Mouse (Mus musculus): ENCODE measurements around the gene Tango6.

The Tango6 gene

DNA sequence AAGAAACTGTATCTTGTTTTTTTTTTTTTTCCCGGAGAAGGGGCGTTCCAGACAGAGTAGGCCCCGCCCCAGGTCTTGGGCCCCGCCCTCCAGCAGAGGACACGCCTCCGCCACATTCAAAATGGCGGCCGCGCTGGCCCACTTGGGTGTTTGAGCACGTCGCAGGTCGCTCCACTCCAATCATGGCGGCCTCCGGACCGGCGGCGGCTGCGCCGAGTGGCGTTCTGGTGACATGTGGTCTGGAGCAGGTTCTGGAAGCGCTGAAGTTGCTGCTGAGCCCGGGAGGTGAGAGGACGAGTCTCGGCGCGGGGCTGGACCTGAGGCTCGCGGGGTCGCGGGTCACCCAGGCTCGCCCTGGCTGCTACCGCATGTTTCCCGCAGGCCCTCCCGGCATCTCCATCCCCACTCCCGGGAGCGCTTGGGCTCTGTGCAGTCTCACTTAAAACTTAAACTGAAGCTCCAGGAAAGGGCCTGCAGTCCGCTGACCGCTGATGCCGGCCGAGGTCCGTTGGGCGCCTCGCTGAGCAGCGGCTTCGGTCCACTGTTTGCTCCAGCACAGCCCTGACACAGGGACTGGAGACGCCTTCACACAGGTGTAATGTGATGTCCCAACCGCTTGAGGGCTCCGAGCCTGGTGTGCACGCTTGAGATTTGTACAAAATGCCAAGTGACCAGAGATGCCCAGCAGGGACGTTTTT lies at the start of gene Tango6:
Gene Tango6, plus strand, starts transcription at position 98 of the 698 bp plus-strand sequence.
- peak; percentile 78 for DNase-seq (ENCODE audit: low spot score)

DNA sequence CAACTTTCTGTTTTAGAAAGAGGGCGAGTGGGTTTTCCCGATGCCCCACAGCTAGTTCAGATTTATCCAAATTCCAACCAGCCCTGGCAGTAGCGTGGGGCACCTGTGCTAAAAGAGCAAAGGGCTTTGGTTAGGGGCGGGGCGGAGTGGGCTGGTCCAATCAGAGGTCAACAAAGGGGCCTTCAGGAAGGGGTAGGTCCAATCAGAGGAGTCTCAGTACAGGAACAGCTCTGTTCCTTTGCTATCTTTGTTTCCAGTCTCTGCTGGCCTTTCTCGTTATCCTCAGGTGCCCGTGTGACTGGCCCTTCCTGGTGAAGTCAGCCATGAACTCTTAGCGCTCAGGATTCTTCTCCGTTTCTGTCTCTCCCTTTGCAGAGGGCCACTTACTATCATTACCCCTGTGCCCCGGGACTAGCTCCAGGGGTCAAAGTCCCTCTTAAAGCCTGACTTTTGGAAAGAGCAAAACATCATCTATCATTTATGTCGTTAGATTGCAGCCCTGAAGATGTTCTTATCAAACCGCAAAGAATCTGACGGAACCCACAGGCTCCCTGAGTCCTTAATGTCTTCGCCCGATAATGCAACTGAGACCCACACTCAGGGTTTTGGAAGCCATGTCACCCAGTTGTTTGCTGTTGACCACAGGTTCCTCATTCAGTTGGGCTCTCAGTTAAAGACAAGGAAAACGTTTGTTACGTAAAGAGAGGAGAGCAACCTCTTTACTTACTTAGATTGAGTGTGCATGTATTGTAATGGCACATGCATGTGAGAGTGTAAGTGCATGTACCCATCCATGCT lies 49.3 kb upstream of the Tango6 start:
- no peak for DNase-seq (ENCODE audit: low spot score)

DNA sequence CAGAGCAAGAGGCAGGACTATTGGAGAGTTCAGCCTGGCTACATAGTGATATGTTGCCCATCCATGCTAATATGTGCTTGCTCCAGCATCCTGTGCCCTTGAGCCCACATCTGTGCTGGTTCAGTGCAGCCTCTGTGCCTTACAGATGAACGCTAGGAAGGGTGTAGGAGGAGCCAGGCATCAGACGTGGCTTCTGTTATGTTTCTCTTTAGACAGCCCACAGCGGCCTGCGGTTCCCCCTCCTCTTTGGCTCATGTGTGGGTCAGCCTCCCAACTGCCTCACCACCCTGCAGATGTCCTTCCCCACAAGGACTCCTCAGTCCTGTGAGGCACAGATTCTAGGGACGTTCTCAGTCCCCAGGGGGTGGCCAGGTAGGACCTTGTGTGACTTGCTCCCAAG lies 47.6 kb upstream of the Tango6 start:
- no peak for DNase-seq (ENCODE audit: low spot score)

DNA sequence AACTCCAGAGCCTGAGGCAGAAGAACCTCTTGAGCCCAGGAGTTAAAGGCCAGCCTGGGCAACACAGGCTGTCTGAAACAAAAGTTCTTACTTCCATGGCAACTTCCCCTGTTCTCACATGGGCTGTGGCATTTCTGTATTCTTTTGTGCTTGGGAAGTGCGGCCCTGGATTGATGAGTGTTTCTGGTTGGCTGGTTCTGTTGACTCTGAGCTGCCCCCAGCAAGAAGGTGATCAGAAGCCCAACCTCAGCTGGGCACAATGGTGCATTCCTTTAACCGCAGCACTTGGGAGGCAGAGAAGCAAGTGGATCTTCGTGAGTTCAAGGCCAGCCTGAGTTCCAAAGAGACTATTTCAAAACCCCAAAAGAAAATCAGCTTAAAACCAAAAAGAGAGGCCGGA lies 45.4 kb upstream of the Tango6 start:
- no peak for DNase-seq (ENCODE audit: low spot score)

DNA sequence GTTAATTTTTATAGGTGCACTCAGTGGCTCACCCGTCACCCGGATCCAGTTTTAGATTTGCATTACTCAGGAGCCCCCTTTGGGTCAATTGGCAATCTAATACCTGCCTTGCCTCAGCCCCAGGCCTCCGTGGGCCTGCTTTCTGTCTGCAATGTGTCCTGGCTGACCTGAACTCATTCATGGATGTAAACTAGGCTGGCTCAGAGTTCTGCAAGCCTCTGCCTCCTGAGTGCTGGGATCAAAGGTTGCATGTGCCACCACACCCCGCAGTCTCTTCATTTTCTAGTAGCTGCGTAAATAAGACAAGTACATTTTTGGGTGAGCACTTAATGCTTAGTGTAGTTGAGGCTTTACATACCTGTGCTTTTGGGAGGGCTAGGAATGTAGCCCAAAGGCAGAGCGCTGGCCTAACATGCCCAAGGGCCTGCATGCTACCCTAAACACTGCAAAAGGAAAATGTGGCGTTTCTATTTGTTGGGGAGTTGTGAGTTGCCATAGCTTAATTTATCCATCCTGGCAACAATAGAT lies 44.0 kb upstream of the Tango6 start:
- DNase-seq (ENCODE audit: low spot score): no peak

DNA sequence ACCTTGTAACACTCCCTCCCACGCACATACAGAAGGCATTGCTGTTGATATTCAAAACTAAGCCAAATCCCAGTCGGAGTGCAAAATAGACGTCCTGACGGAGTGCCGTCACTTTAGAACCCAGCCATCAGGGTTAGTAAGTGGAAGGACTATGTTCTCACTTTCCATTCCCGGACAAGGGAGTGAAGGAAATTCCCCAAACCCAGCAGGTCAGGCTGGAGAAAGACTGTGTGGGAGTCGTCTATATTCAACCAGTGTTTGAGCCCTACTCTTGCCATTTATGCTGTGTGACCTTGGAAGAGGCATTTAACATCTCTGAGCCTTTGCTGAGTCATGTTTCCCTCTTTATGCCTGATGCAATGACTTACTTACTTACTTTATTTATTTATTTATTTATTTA lies 42.7 kb upstream of the Tango6 start:
- no peak for DNase-seq (ENCODE audit: low spot score)

DNA sequence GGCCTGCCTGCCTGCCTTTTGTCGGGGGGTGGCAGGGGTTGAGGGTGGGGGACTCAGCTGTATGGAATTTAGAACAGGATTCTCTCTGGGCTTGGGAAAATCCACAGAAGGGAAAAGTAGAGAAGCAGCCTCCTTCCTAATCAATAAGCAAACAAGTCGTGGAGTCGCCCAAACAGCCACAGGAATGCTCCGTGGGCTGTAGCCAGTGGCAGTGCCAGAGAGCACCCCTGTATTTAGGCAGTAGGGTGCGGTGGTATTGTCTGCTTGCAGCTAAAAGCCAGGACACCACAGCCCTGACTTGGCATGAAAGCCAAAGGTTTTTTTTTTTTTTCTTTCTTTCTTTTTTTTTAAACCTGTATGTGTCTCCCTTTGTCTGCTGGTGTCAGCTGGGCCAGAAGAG lies 41.9 kb upstream of the Tango6 start:
- no peak for DNase-seq (ENCODE audit: low spot score)

DNA sequence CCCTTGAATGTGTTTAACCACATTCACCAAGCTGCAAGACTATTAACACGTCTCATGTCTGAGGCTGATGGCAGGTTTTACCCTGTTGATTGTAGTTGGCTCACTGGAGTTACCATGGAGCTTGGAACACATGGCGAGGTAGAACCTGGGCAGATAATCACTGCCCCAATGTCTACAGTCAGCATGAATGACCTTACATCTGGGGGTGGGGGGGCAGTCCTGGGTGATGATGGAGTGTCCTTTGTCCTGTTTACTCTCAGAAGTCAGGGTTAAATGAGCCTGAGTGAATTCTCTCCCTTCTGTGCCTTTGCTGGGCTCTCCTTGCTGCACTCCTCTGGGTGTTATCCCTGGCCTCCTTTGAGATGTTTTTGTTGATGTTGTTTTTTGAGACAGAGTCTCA lies 40.7 kb upstream of the Tango6 start:
- DNase-seq (ENCODE audit: low spot score): no peak

DNA sequence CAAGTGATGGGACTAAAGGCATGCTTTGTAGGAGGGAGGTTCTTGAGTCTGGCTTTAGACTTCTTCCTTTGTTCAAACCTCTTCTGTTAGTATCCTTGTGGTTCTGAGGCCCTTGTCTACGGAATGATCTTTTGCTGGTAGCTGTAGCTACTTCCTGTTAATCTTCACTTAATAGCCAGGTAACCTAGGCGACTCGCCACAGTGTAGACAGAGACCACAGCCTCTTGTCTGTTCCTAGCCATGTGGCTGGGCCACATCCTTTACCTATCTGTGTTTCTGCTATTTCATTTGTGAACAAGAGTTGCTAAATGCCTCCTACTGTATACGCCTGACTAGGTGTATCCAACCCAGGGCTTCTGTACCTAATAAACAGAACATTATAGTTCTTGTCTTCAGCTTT lies 39.8 kb upstream of the Tango6 start:
- no peak for DNase-seq (ENCODE audit: low spot score)

DNA sequence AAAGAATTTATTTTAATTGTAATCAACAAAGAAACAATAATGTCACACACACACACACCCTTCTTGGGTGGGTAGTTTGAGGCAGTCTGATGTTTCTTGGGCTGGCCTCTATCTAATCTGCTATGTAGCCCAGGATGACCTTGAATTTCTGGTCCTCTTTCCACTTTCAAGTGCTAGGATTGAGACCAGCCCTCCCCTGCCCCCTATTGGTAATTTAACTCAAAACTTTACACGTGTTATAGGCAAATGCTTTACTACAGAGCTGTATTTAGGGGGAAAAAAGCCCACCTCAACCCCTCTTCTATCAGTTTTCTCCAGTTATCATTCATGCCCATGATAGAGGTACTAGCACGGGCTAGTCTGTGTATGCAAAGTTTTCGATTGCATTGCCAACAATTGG lies 37.9 kb upstream of the Tango6 start:
- DNase-seq (ENCODE audit: low spot score): no peak

DNA sequence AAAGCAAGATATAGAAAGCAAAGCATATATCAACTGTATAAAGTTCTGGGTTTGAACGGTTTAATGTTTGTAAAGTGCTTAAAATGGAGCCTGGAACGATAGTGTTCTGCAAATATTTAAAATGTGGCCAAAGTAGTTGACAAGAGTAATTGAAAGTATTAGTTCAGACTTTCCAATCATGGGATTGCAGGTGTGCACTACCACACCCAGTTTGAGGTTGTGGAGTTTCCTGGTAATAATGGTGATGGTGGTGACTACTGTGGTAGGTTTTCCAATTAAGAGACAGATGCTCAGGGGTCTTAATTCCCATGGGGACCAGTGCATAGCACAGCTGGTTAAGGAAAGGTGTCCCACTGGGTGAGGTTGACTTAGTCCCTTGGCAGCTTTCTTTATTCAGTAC lies 36.7 kb upstream of the Tango6 start:
- no peak for DNase-seq (ENCODE audit: low spot score)

DNA sequence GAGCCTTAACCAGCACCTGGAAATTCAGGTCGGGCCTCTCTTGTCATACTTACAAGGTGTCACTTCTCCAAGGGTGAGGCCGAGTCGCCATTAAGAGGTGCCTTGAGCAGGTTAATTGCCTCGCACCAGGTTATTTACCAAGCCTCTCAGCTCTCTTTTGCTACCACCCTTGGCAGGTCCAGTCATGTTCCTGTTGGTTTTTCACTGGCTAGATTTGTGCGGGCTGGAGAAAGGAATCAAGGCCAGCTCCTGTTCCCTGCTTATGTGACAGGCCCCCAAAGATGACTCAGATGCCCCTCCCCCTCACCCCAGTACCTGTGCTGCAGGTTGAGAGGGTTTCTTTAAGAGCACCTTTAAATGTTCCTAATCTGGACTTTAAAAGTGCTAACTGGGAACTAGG lies 36.1 kb upstream of the Tango6 start:
- no peak for DNase-seq (ENCODE audit: low spot score)

DNA sequence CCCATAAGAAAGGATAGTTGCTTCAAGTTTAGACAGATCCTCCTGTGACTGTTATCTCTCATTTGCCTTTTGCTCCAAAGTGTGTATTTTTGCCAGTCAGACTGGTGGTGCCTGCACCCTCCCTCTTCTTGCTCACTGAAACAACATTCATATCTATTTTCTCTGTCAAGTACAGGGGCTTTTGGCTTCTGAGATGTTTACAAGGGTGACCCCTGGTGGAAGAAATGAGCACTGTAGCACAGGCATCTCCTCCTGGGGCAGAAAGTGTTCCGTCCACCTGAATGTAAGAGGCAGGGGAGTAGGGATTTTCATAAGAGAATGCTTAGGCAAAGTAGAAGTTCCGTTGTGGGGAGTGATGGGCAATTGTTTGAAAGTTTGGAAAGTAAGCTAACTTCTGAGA lies 35.5 kb upstream of the Tango6 start:
- peak; percentile 26 for DNase-seq (ENCODE audit: low spot score)

DNA sequence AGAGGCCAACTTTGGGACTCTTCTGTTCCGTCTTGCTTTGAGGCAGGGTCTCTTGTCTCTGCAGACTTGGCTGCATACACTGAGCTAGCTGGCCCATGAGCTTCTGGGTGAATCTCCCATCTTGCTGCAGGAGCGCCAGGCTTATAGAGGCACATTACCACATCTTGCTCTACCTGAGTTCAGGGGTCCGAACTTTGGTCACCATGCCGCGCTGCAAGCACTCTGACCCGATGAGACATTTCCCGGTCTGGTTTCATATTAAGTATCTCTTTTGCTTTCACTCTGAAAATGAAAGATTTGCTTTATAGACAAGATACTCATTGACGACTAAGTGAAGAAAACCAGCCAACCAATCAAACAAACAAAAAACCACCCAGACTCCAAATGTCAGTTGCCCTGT lies 34.4 kb upstream of the Tango6 start:
- no peak for DNase-seq (ENCODE audit: low spot score)

DNA sequence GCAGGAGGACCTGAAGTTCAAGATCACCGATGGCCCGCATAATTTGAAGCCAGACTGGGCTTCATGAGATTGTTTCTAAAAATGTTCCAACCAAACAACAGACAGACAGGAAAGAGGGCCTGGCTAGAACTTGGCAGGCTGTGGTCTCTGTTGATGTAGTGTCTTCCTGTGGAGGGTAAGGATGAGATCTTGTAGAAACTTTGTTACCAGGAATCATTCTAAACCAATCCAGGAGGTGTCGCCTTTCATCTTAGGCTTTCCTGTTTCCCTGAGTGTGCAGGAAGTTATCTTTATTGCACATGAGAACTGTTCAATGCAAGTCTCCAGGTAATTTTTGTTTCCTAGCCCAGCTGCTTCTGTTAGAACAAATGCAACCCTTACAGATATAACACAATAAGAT lies 30.9 kb upstream of the Tango6 start:
- DNase-seq (ENCODE audit: low spot score): no peak

DNA sequence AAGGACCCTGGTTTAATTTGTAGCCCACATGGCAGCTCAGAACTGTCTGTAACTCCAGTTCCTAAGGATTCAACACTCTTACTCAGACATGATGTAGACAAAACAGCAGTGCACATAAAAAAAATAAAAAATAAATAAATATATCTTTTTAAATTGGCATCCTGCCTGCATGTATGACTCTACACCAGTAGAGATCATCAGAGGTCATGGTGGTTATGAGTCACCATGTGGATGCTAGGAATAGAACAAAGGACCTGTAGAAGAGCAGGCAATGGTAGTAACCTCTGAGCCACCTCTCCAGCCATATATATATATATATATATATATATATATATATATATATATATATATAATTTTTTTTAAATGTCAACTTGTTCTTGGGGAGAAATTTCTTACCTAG lies 26.8 kb upstream of the Tango6 start:
- DNase-seq (ENCODE audit: low spot score): no peak

DNA sequence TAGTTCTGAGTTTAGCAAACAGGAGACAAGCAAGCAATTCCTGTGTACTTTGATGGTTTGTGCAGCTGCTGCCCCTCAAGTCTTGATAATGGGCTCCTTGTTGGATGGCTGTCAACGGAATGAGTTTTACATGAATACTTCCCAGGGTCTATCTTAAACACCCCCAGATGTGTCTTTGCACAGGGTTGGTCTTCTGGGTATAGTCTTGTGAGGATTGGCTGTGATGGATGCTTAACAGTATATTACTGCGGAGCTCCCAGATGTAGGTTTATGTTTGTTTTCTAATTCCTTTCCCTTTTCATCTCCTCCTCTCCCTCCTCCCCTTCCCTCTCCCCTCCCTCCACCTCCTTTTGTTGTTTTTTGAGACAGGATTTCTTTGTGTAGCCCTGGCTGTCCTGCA lies 10.1 kb upstream of the Tango6 start:
- no peak for DNase-seq (ENCODE audit: low spot score)

DNA sequence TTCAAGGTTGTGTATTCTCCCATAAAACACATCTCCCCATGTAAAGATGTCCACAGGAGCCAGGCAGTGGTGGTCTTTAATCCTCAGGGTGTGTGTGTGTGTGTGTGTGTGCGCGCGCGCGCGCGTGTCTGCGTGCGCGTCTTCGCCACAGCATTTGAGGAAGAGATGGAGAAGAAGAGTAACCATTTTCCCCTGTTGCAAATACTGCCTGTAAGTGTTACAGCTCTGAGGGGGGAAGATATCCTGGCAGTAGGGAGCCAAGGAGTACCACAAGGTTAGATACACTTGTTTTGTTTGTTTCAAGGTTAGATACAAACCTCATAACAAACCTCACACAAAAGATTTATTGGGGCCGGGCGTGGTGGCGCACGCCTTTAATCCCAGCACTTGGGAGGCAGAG lies 8.6 kb upstream of the Tango6 start:
- no peak for DNase-seq (ENCODE audit: low spot score)

DNA sequence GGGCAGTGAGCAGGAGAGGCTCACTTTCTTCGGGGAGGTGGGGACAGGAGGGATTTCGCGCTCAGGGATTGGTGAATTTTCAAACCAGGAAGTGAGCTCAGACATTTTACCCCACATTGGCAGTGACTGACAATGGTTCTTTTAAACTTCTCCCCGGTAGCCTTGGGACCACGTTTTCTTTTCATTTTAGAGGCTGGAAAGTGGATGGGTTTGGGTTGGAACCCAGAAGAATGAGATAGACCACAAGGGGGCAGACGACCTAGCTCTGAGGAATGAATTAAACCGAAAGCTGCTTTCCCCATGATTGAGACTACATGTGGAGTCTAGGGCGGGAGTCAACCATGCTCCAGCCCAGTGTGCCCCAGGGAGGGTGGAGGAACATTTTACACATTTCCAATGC lies 8.0 kb upstream of the Tango6 start:
- no peak for DNase-seq (ENCODE audit: low spot score)

DNA sequence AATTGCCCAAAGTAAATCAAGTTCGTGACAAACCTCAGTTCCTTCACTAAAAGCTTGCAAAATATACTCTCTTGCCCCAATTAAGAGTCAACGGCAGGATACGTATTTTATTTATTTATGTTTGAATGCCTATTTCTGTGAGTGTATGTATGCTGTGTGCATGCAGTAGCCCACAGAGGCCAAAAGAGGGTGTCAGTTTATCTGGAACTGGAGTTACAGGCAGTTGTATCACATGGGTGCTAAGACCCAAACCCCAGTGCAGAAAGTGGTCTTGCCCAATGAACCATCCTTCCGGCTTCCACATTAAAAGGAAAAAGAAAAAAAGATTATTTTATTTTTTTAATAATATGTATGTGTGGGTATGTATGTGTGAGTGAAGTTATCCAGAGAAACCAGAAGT lies 1.5 kb downstream of the Tango6 start:
- DNase-seq (ENCODE audit: low spot score): no peak

DNA sequence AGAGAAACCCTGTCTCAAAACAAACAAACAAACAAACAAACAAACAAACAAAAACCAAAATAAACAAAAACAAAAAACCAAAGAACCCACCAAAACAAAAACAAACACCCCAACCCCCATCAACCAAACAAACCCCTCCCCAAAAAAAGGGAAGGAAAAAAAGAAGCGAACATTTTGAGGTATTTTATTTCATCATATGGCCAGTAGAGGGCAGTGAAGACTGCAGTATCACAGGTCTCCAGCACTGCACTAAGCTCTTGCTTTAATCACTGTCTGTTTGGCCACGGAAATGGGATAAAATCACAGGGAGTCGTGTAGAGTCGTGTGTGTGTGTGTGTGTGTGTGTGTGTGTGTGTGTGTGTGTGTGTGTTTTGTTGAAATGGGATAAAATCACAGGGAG lies 4.6 kb downstream of the Tango6 start:
- DNase-seq (ENCODE audit: low spot score): no peak

DNA sequence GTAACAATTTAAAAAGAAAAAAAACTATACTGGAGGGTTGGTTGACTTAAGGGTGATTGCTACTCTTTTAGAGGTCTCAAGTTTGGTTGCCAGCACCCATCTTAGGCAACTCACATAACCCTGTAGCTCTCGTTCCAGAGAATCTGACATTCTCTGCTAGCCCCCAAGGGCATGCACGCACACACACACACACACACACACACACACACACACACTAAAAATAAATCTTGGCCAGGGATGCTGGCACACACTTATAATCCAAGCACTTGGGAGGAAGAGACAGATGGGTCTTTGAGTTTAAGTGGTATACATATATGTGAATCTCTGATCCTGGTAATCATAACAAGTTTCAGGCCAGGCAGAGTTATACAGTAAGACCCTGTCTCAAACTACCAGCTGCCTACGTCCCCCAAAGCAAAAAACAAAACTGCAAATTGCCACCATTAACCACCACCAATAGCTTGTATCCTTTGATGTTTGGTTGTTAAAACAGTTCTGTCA lies 14.9 kb downstream of the Tango6 start:
- no peak for DNase-seq (ENCODE audit: low spot score)

DNA sequence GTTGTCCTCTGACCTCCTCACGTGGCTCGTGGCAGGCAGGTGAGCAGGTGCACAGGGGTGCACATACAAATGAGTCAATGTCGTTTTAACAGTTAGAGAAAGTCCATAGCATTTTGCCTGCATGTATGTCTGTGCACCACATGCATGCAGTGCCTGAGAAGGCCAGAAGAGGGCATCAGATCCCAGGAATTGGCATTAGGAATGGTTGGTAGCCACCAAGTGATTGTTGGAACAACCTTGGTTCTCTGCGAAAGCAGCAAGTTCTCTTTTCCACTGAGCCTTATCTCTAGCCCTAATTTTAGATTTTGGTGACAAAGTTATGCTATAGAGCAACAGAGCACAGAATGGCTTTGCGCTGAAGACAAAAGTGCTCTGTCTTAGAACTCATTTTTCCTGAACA lies 16.7 kb downstream of the Tango6 start:
- DNase-seq (ENCODE audit: low spot score): no peak

Data from ovary, adult 18-20 months (tissue).